Mouse (Mus musculus) 3T3-L1 (cell line): Measurements from ENCODE around the gene Ndufc2.
A peak's percentile ranks its signal among the peaks of the same experiment; 100 is the strongest.

Experiments used
- DNase-seq: peaks from one replicate; pipeline ENCODE4 v3.0.0-alpha.2; 2015; ENCODE audit warnings: low read depth, low spot score

The Ndufc2 gene

GRCm38 (mm10) chr7:97399960-97400715 lies at the start of gene Ndufc2:
Gene Ndufc2 (plus strand): TSS chr7:97400003.
- DNase-seq, result peak; percentile 79

- DNase-seq, result no peak
Measured at GRCm38 (mm10) chr7:97350891-97351290, 48.9 kb upstream of the Ndufc2 start.

DNA sequence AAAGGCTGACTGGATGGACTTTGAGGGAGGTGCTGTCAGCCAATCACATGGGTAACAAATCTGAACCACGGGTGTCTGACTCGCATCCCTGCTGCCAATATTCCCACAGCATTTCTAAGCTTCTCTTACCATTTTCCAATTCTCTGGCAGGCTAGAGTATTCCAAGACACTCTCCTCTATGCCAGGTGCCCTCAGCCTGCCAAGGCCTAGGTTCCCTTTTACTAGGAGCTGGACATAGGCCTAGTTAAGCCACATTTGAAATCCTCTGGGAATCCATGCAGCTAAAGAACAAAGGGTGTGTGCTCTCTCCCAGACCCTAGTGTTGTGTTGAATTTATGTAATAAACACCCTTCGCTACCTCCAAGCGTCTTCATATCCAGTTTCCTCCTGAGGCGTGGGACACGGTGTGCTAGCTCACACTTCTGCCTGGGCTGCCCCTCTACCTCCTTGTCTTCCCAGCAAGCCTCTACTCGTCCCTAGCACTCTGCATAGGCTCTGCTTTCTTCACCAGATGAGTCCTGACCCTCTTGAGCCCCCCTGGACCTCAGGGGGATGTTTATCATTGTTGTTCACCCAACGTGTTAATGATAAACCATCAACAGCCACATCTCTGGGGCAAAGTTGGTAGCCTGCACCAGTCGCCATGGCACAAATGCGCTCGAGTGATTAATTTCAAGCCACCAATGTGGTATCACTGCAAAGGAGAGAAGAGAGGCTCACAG lies 47.9 kb upstream of the Ndufc2 start:
- no peak for DNase-seq

- no peak for DNase-seq
Measured at GRCm38 (mm10) chr7:97353356-97353755, 46.4 kb upstream of the Ndufc2 start.

DNA sequence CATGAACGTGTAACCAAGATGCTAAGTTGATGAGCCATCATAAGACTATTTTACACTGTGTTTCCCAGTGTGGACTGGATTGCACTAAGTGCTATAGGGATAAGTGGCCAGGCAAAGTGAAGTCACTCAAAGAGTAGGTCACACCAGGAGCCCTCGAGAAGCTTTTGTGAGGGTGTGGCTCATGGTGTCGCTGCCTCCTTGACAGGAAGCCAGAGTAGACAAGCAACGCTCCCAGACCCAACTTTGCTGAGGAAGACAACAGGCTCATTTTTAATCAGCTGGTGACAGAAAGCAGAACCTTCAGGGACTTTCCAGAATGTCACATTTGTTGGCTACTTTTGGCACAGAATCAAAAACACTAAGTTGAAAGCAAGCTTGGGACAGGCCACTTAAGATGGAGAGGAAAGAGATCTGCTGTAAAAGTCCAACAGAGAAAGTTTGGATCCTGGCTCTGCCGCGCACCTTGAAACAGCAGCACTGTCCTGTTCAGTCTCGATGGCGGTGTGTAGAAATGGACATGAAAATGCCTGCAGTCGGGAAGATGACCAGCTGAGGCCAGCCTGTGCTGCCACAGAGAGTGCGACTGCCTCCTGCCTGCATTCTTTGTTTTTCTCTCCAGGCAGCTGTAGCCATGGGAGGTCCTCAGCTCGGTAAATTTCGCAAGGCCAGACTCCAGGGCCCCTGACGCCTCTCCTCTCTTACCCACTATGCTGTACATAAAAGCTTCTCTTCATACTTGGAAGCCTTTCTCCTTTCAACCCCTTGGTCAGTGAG lies 44.5 kb upstream of the Ndufc2 start:
- peak; percentile 4 for DNase-seq

GRCm38 (mm10) chr7:97356253-97356652 lies 43.5 kb upstream of the Ndufc2 start:
- no peak for DNase-seq

GRCm38 (mm10) chr7:97356875-97357276 lies 42.9 kb upstream of the Ndufc2 start:
- peak; percentile 10 for DNase-seq

DNA sequence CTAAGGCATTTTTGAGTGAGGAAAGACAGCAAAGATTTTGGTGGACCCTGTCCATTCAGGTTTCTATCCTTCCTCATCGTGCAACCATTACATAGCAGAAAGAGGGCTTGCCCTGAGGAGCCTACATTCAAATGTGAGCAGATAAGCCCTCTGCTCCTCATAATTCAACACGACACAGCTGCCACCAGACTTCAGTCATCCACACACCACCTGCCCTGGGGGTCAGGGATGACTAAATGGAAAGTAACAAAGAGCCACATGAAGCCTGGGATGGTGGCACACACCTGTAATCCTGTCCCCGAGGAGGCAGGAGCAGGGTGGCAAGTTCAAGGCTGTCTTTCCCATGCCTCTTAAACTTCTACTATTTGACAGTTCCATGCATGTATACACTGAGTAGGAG lies 42.0 kb upstream of the Ndufc2 start:
- no peak for DNase-seq

DNA sequence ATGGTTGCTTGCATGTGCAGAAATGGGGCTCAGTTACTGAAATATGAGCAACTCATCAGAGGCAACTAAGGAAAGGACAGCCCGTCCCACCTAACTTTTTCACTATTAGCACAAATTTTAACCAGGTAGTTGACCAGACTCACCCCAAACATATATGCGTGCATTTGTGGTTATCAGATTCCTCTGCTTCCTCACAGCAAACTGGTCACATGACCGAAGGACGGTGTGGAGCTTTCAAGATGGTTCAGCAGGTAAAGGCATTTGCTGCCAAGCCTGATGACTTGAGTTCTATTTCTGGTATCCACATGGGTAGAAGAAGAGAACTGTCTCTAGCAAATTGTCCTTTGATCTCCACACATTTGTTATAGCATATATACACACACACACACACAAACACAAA lies 41.5 kb upstream of the Ndufc2 start:
- DNase-seq, result no peak

DNA sequence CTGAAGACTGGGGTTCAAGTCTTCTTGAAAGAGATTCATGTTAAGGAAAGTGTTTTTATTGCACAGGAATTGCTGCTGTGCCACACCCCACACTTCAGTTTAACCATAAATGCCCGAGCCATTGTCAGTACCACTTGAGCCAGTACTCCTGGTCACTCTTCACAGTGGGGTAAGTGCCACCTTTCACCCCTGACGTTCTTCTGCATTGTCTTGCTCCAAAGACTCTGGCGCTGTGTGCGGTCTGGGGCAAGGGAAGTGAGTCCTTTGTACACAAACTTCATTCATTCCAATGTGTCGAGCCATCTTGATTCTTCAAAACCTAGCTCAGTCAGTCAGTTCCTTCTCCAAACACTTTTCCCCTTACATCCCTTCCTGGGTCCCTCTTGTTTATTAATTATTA lies 39.6 kb upstream of the Ndufc2 start:
- no peak for DNase-seq

GRCm38 (mm10) chr7:97360955-97361354 lies 38.8 kb upstream of the Ndufc2 start:
- DNase-seq, result no peak

GRCm38 (mm10) chr7:97361467-97361866 lies 38.3 kb upstream of the Ndufc2 start:
- peak; percentile 38 for DNase-seq

GRCm38 (mm10) chr7:97365887-97366286 lies 33.9 kb upstream of the Ndufc2 start:
- no peak for DNase-seq

- DNase-seq, result no peak
Measured at GRCm38 (mm10) chr7:97375101-97375500, 24.7 kb upstream of the Ndufc2 start.

DNA sequence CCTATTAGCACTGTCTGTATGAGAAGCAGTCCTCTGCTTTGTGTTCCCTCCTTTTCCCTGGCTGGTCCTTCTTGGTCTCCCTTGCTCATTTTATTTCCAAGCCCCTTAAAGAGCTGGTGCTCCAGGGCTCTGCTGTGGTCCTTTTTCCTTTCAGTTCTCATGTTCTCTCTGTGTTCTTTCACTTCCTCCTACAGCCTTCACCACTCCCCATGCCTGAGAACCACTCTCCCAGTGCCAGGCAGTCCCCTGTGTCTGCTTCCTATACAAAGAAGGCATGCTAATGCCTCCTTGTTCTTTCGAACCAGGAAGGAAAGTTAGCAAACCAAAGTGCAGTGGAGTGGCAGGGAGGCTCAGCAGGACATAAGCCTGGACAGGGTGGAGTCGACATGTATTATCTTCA lies 23.9 kb upstream of the Ndufc2 start:
- DNase-seq, result no peak

DNA sequence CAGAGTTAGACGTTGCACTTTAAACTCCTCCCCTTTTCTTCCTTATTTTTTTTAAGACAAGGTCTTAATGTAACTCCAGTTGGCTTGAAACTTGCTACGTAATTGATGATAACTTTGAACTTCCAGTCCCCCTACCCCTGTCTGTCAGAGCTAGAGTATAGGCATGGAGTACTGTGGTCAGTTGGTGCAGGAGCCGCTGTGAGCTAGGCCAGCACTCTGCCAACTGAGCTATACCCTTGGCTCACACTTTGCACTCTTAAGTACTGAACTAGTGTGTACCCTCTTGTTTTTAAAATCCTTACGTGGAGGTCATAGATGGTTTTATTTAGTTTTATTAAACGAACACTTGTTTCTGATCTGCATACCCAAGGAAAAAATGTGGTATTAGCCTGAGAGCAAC lies 20.5 kb upstream of the Ndufc2 start:
- no peak for DNase-seq

GRCm38 (mm10) chr7:97380500-97381123 lies 19.2 kb upstream of the Ndufc2 start:
- DNase-seq, result no peak

GRCm38 (mm10) chr7:97382661-97383060 lies 17.1 kb upstream of the Ndufc2 start:
- DNase-seq, result no peak

GRCm38 (mm10) chr7:97383496-97384132 lies 16.2 kb upstream of the Ndufc2 start:
- no peak for DNase-seq

GRCm38 (mm10) chr7:97386106-97386805 lies 13.5 kb upstream of the Ndufc2 start:
- peak; percentile 26 for DNase-seq
